25 mouse cellular contexts compared by ENCODE assay signal in the genomic region with DNA sequence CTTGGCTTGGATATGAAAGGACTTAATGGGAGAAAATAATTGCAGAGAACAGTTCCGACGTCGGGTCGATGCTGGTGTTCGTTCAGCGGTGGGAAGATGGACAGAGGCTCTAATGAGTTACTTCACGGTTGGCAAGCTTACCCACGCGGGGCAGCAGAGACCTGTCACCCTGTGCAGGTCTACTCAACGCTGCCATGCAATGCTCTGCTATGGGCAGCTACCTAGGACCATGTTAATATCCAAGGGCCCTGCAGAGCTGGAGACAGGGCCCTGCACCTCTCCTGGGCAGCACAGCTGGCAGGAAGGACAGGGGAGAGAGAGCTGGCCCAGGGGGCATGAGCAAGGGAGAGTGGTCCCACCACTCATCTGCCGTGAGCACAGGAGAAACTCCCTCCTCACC. TPM values are rescaled to one million over a fixed set of nuclear protein-coding genes. Genes with fewer than 3 reads are reported as not detected.
DNase-seq lines count a peak whose midpoint lies in the region; ATAC-seq and TF ChIP-seq lines count a peak whose summit lies in the region.
"Had no signal": no experiment of that assay in that cellular context is flagged by ENCODE, and none has a peak within 500 bp of the region (broad histone marks: within the 10 kb centered on the region; RNA-seq: fewer than 3 reads in every experiment).

No protein-coding gene starts in this region.

- H3K27ac ChIP-seq in forebrain, embryonic 12.5 days: no peak overlapping the region
- H3K27ac ChIP-seq in forebrain, embryonic 11.5 days (ENCODE audit: low read depth, low read length): no peak overlapping the region
- peak overlapping the region; percentile 44 for H3K27ac ChIP-seq in heart, embryonic 13.5 days (replicated peaks)
- H3K27ac ChIP-seq in kidney, adult 2 months (ENCODE audit: insufficient read depth, low read depth, low read length): peak overlapping the region; percentile 7; the same call in 1 of the 2 replicates
- H3K27ac ChIP-seq in kidney, embryonic 15.5 days: no peak overlapping the region
- H3K27ac ChIP-seq in hindbrain, embryonic 15.5 days (replicated peaks): no peak overlapping the region
- H3K27ac ChIP-seq: embryonic facial prominence, embryonic 15.5 days; limb, embryonic 12.5 days; midbrain, embryonic 10.5 days; neural tube, embryonic 12.5 days; stomach, embryonic 15.5 days had no signal

- ATAC-seq in forebrain, embryonic 12.5 days (ENCODE audit: low FRiP score): peak; percentile 23; the same call in 1 of the 2 replicates
- no peak for ATAC-seq in forebrain, embryonic 11.5 days (replicated peaks; ENCODE audit: low FRiP score)
- ATAC-seq in heart, embryonic 13.5 days (ENCODE audit: extremely low read depth, insufficient number of reproducible peaks, low FRiP score, low TSS enrichment): no peak
- no peak for ATAC-seq in kidney, embryonic 15.5 days (replicated peaks; ENCODE audit: low FRiP score)
- ATAC-seq in hindbrain, embryonic 15.5 days (ENCODE audit: low FRiP score, low read depth): peak; percentile 42; the same call in 1 of the 2 replicates
- ATAC-seq: liver, postnatal 0 days had no signal

- H3K4me1 ChIP-seq in forebrain, embryonic 12.5 days: no peaks in the 10 kb centered on the region; the same call in 1 of the 2 replicates
- no peaks in the 10 kb centered on the region for H3K4me1 ChIP-seq in forebrain, embryonic 11.5 days (replicated peaks; ENCODE audit: control insufficient read depth, insufficient read depth, low read length)
- peaks cover 16% of the 10 kb centered on the region for H3K4me1 ChIP-seq in heart, embryonic 13.5 days
- peaks cover 13% of the 10 kb centered on the region for H3K4me1 ChIP-seq in kidney, adult 2 months (ENCODE audit: control insufficient read depth, insufficient read depth, low read length)
- 0 out of 2 replicates have a peak, but pooled peaks cover 8% of the 10 kb centered on the region for H3K4me1 ChIP-seq in kidney, embryonic 15.5 days
- H3K4me1 ChIP-seq in hindbrain, embryonic 15.5 days (replicated peaks): 0 out of 2 replicates have a peak, but pooled peaks cover 4% of the 10 kb centered on the region
- H3K4me1 ChIP-seq: embryonic facial prominence, embryonic 15.5 days; limb, embryonic 12.5 days; midbrain, embryonic 10.5 days; neural tube, embryonic 12.5 days; stomach, embryonic 15.5 days had no signal

- H3K4me2 ChIP-seq in forebrain, embryonic 12.5 days: no peak overlapping the region
- H3K4me2 ChIP-seq in forebrain, embryonic 11.5 days (ENCODE audit: low read depth, low read length, severe bottlenecking): no peak overlapping the region
- H3K4me2 ChIP-seq in heart, embryonic 13.5 days: no peak overlapping the region
- H3K4me2 ChIP-seq in kidney, embryonic 15.5 days: no peak overlapping the region
- H3K4me2 ChIP-seq in hindbrain, embryonic 15.5 days: no peak overlapping the region
- H3K4me2 ChIP-seq: embryonic facial prominence, embryonic 15.5 days; limb, embryonic 12.5 days; liver, embryonic 11.5 days; neural tube, embryonic 12.5 days; stomach, embryonic 15.5 days had no signal

- H3K36me3 ChIP-seq in forebrain, embryonic 12.5 days (replicated peaks): peaks cover 17% of the 10 kb centered on the region; the same call in 1 of the 2 replicates
- no peaks in the 10 kb centered on the region; the same call in 1 of the 2 replicates for H3K36me3 ChIP-seq in forebrain, embryonic 11.5 days (ENCODE audit: control insufficient read depth, insufficient read depth, low read length)
- H3K36me3 ChIP-seq in heart, embryonic 13.5 days: peaks cover 86% of the 10 kb centered on the region
- H3K36me3 ChIP-seq in kidney, adult 2 months (ENCODE audit: control insufficient read depth, insufficient read depth, low read length): no peaks in the 10 kb centered on the region; the same call in none of the 2 replicates
- H3K36me3 ChIP-seq in kidney, embryonic 15.5 days: peaks cover 69% of the 10 kb centered on the region
- H3K36me3 ChIP-seq in hindbrain, embryonic 15.5 days: no peaks in the 10 kb centered on the region

- TF ChIP-seq POLR2A in kidney, adult 2 months (IDR thresholded peaks at IDR 0.05; ENCODE audit: low read depth, low read length): no peak

- TF ChIP-seq CTCF in kidney, adult 2 months (conservative IDR thresholded peaks at IDR 0.05; ENCODE audit: insufficient read depth, insufficient read length, low read depth, low read length): no peak

- no peak overlapping the region for H3K9ac ChIP-seq in forebrain, embryonic 12.5 days
- no peak overlapping the region for H3K9ac ChIP-seq in forebrain, embryonic 11.5 days (ENCODE audit: low read length)
- 0 out of 2 replicates have a peak overlapping the region, but pooled peaks have one; percentile 37 for H3K9ac ChIP-seq in heart, embryonic 13.5 days
- no peak overlapping the region for H3K9ac ChIP-seq in kidney, embryonic 15.5 days
- H3K9ac ChIP-seq in hindbrain, embryonic 15.5 days: no peak overlapping the region
- H3K9ac ChIP-seq: embryonic facial prominence, embryonic 15.5 days; limb, embryonic 12.5 days; liver, postnatal 0 days; neural tube, embryonic 12.5 days; stomach, embryonic 15.5 days had no signal

- no peak overlapping the region for H3K4me3 ChIP-seq in forebrain, embryonic 12.5 days (replicated peaks)
- no peak overlapping the region for H3K4me3 ChIP-seq in forebrain, embryonic 11.5 days (ENCODE audit: low read depth, low read length)
- H3K4me3 ChIP-seq in heart, embryonic 13.5 days: no peak overlapping the region
- H3K4me3 ChIP-seq in kidney, adult 2 months (ENCODE audit: insufficient read depth, low read depth, low read length): no peak overlapping the region
- no peak overlapping the region for H3K4me3 ChIP-seq in kidney, embryonic 15.5 days (replicated peaks)
- no peak overlapping the region for H3K4me3 ChIP-seq in hindbrain, embryonic 15.5 days
- H3K4me3 ChIP-seq: embryonic facial prominence, embryonic 15.5 days; limb, embryonic 12.5 days; midbrain, embryonic 10.5 days; neural tube, embryonic 12.5 days; stomach, embryonic 15.5 days had no signal

- 77% methylated on average over 11 of the region's 11 CpGs for WGBS in forebrain, embryonic 12.5 days
- WGBS in forebrain, embryonic 11.5 days: 91% methylated on average over 11 of the region's 11 CpGs
- 83% methylated on average over 11 of the region's 11 CpGs for WGBS in heart, embryonic 13.5 days
- WGBS in kidney, adult 2 months: 42% methylated on average over 11 of the region's 11 CpGs
- 68% methylated on average over 11 of the region's 11 CpGs for WGBS in kidney, embryonic 15.5 days
- 61% methylated on average over 11 of the region's 11 CpGs for WGBS in hindbrain, embryonic 15.5 days

- no peaks in the 10 kb centered on the region for H3K27me3 ChIP-seq in forebrain, embryonic 12.5 days
- H3K27me3 ChIP-seq in forebrain, embryonic 11.5 days (ENCODE audit: control insufficient read depth, insufficient read depth, low read length): no peaks in the 10 kb centered on the region
- no peaks in the 10 kb centered on the region for H3K27me3 ChIP-seq in heart, embryonic 13.5 days (replicated peaks)
- H3K27me3 ChIP-seq in kidney, adult 2 months (replicated peaks; ENCODE audit: control insufficient read depth, insufficient read depth, low read length): no peaks in the 10 kb centered on the region
- no peaks in the 10 kb centered on the region for H3K27me3 ChIP-seq in kidney, embryonic 15.5 days
- no peaks in the 10 kb centered on the region for H3K27me3 ChIP-seq in hindbrain, embryonic 15.5 days
- H3K27me3 ChIP-seq: embryonic facial prominence, embryonic 15.5 days; limb, embryonic 12.5 days; neural tube, embryonic 12.5 days; stomach, embryonic 15.5 days had no signal

- DNase-seq in forebrain, embryonic 11.5 days (ENCODE audit: low spot score): no peak
- no peak for DNase-seq in heart, adult 11 months
- no peak for DNase-seq in kidney, adult 2 months
- DNase-seq in layer of hippocampus, postnatal 10 days (ENCODE audit: low spot score in 2 of 2): no peak
- DNase-seq: adrenal gland, postnatal 14 days; cerebellum, adult 9-10 months; gastrocnemius, postnatal 10 days; heart, adult 18-20 months; heart, postnatal 36 days; kidney, adult 9 months; kidney, postnatal 36 days; liver, postnatal 0 days; lung, postnatal 10 days; thymus, adult 18-20 months; thymus, postnatal 36 days had no signal

- no peaks in the 10 kb centered on the region for H3K9me3 ChIP-seq in forebrain, embryonic 12.5 days
- H3K9me3 ChIP-seq in forebrain, embryonic 11.5 days (ENCODE audit: control insufficient read depth, low read length): no peaks in the 10 kb centered on the region
- no peaks in the 10 kb centered on the region for H3K9me3 ChIP-seq in heart, embryonic 13.5 days
- H3K9me3 ChIP-seq in kidney, embryonic 15.5 days (replicated peaks): no peaks in the 10 kb centered on the region
- no peaks in the 10 kb centered on the region for H3K9me3 ChIP-seq in hindbrain, embryonic 15.5 days
- H3K9me3 ChIP-seq: embryonic facial prominence, embryonic 15.5 days; neural tube, embryonic 12.5 days; stomach, embryonic 15.5 days had no signal

RNA-seq across cellular contexts. Expression of a gene that starts 29.9 kb away (rescaled TPM):
- polyA plus RNA-seq in forebrain, embryonic 12.5 days (2016; fragmentation: Nextera tagmentation; extraction: Ambion mirVana): 65.9 and 71.1 TPM in 2 replicates
- 61.9 and 68.5 TPM in 2 replicates for polyA plus RNA-seq in forebrain, embryonic 11.5 days (2014; fragmentation: Nextera tagmentation; extraction: Ambion mirVana)
- 170 and 197 TPM in 2 replicates for polyA plus RNA-seq in heart, embryonic 13.5 days (2015; fragmentation: Nextera tagmentation; extraction: Ambion mirVana)
- 40.8 and 47.2 TPM in 2 replicates for polyA plus RNA-seq in kidney, adult 2 months (2012; rRNA removed)
- polyA plus RNA-seq in kidney, embryonic 15.5 days (2015; fragmentation: Nextera tagmentation; extraction: Ambion mirVana): 168 and 181 TPM in 2 replicates
- polyA plus RNA-seq in hindbrain, embryonic 15.5 days (2015; fragmentation: Nextera tagmentation; extraction: Ambion mirVana): 62.3 and 69.9 TPM in 2 replicates
- 100 to 1,000 TPM in 1 of 2 experiments, 10 to 100 TPM in 1; 90.8 to 117 TPM for total RNA-seq in layer of hippocampus, postnatal 10 days (2021)

Comparison
In these comparisons a context has a peak if more than half of its experiments do, and no peak if none do; other contexts are left out.
1. ATAC-seq: peak in forebrain, embryonic 12.5 days (single experiment) and hindbrain, embryonic 15.5 days (single experiment); none in forebrain, embryonic 11.5 days (single experiment), heart, embryonic 13.5 days (single experiment) and kidney, embryonic 15.5 days (single experiment).
2. H3K27ac ChIP-seq: peak in heart, embryonic 13.5 days (single experiment) and kidney, adult 2 months (single experiment); none in forebrain, embryonic 12.5 days (single experiment), forebrain, embryonic 11.5 days (single experiment), kidney, embryonic 15.5 days (single experiment) and hindbrain, embryonic 15.5 days (single experiment).